Mouse (Mus musculus) embryonic facial prominence, embryonic 12.5 days (tissue): ENCODE results near the gene Pias3. TPM values are rescaled to one million over a fixed set of nuclear protein-coding genes. Genes with fewer than 3 reads are reported as not detected.
"Not testable (repeated sequence)": the region's sequence is repeated elsewhere in the genome, so short reads cannot be mapped to it uniquely, and the experiment has no call there.

Source experiments
- ATAC-seq: fragments of 200-750 bp; cut with Nextera tagmentation; 2 replicates; pipeline ENCODE4 v1.8.0; 2017; ENCODE audit not compliant: insufficient number of reproducible peaks, insufficient read depth, low FRiP score, low TSS enrichment
- H3K27ac ChIP-seq: fragments of 300-500 bp; sonication (generic); 2 replicates; pipeline ENCODE4 v1.5.1; 2016; ENCODE audit warnings: mild to moderate bottlenecking
- H3K27me3 ChIP-seq: fragments of 300-500 bp; sonication (generic); 2 replicates; pipeline ENCODE4 v1.6.1; 2016; ENCODE audit warnings: mild to moderate bottlenecking, moderate library complexity
- H3K36me3 ChIP-seq: fragments of 300-500 bp; sonication (generic); 2 replicates; pipeline ENCODE4 v1.6.1; 2016; ENCODE audit warnings: mild to moderate bottlenecking
- H3K4me1 ChIP-seq: fragments of 300-500 bp; sonication (generic); 2 replicates; pipeline ENCODE4 v1.6.1; 2016
- H3K4me2 ChIP-seq: fragments of 300-500 bp; sonication (generic); replicated peaks from 2 replicates; pipeline ENCODE4 v1.6.1; 2016; ENCODE audit warnings: mild to moderate bottlenecking, moderate library complexity
- H3K4me3 ChIP-seq: fragments of 300-500 bp; sonication (generic); 2 replicates; pipeline ENCODE4 v1.5.1; 2016; ENCODE audit warnings: mild to moderate bottlenecking
- H3K9ac ChIP-seq: fragments of 300-500 bp; sonication (generic); 2 replicates; pipeline ENCODE4 v1.6.1; 2016; ENCODE audit warnings: mild to moderate bottlenecking, moderate library complexity
- H3K9me3 ChIP-seq: fragments of 300-500 bp; sonication (generic); 2 replicates; pipeline ENCODE4 v1.6.1; 2016; ENCODE audit warnings: mild to moderate bottlenecking, moderate library complexity
- WGBS: fragments of 180-500 bp; shearing (Covaris S2); methylation state at CpG from one replicate; pipeline ENCODE4 v1.1.7; 2016; 5-methylcytosine and 5-hydroxymethylcytosine counted together
- polyA plus RNA-seq: library from polyadenylated mRNA; unstranded; fragments of >200 nt; fragmentation: Nextera tagmentation; extraction: Ambion mirVana; gene quantifications from 2 replicates; pipeline ENCODE4 v1.2.1, GENCODE M21; 2016

The Pias3 gene
- polyA plus RNA-seq, 1 experiment from 2014 or later = 77.5 TPM

- no peak for ATAC-seq
- no peaks in the 10 kb centered on the region for H3K9me3 ChIP-seq
- H3K4me3 ChIP-seq = no peak overlapping the region
- H3K4me1 ChIP-seq = peaks cover 20% of the 10 kb centered on the region
- no peaks in the 10 kb centered on the region for H3K27me3 ChIP-seq
- no peak overlapping the region for H3K27ac ChIP-seq
- H3K9ac ChIP-seq = no peak overlapping the region
- no peaks in the 10 kb centered on the region for H3K36me3 ChIP-seq
- no peak overlapping the region for H3K4me2 ChIP-seq
- WGBS = 75% methylated on average over 5 of the region's 5 CpGs
Observed at GRCm38 (mm10) chr3:96730785-96731184, 34.6 kb downstream of the Pias3 start.

DNA sequence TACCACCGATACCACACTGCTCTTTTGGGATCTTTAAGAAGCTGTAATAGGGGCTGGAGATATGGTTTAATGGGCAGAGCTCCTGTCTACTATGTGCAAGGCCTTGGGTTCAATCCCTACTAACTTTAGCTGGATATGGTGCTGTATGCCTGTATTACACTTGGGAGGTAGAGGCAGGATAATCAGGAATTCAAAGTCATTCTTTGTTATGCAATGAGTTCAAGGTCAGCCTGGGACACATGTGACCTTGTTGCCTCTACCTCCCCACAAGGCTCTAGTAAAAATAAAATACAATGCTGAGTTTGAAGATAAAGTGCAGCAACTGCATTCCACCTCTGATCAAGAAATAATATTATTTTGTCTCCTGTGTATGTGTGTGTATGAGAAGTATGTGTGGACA is 37.8 kb downstream of the Pias3 start:
- Histone ChIP-seq H3K4me2 (no peak overlapping the region), H3K36me3 (no peaks in the 10 kb centered on the region), H3K27ac (no peak overlapping the region), H3K4me3 (no peak overlapping the region), H3K4me1 (peaks cover 12% of the 10 kb centered on the region), H3K27me3 (no peaks in the 10 kb centered on the region), H3K9me3 (no peaks in the 10 kb centered on the region), H3K9ac (no peak overlapping the region)
- no peak for ATAC-seq
- WGBS = 92% methylated on average over 1 of the region's 1 CpGs

- H3K27ac ChIP-seq = no peak overlapping the region
- H3K4me1 ChIP-seq = peaks cover 5% of the 10 kb centered on the region; the same call in 1 of the 2 replicates
- 80% methylated on average over 2 of the region's 2 CpGs for WGBS
- H3K27me3 ChIP-seq = no peaks in the 10 kb centered on the region
- H3K4me3 ChIP-seq = no peak overlapping the region
- H3K9me3 ChIP-seq = no peaks in the 10 kb centered on the region
- ATAC-seq = no peak
- no peak overlapping the region for H3K9ac ChIP-seq
- H3K36me3 ChIP-seq = no peaks in the 10 kb centered on the region
- no peak overlapping the region for H3K4me2 ChIP-seq
Observed at GRCm38 (mm10) chr3:96735200-96735599, 39.0 kb downstream of the Pias3 start.

DNA sequence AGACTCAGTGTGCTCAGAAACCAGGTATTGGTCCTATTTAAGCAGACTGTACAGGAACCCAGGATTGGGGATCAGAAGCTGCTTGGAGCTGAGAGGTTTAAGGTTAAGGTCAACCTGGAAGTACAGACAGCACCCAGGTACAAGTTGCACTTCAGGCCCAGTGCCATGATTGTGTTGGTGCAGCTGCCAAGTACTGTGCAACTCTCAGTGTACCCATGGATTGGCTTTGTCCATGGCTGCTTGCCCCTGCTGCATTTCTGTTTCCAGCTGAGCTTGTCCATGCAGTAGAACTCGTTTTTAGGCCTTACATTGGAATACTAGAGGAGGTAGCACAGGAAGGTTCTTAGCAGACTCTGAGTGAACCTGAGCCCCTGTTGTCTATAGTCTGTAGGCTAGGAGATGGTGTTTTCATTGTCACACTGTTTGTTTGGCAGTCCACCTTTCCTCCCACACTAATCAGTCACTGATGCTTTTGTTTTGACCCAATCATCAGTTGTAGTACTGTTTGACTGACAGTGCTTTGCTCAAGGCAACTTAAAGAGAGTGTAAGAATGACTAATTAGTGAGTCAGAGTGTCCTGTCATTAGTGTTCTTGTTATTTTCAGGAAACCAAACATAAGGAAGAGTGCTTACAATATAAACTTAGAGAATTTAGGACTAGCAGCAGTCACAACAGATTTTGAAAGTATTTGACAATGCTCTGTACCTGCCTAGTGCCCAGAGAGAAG is 41.0 kb downstream of the Pias3 start:
- Histone ChIP-seq H3K9ac (no peak overlapping the region), H3K36me3 (no peaks in the 10 kb centered on the region)
- 61% methylated on average over 1 of the region's 1 CpGs for WGBS

DNA sequence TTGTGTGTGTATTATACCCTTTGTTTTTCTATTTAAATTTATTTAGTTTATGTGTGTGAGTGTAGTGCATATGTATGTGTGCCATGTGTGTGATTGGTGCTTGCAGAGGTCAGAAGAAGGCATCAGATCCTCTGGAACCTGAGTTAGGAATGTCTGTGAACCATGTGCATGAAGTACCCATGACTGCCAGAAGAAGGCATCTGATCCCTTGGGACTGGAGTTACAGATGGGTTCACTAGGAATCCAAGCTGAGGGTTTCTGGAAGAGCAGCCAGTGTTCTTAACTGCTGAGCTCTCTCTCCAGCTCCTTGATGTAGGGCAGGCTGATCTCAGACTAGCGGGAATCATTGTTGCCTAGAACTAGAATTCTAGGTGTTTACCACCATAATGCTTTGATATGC is 41.8 kb downstream of the Pias3 start:
- Histone ChIP-seq H3K36me3 (no peaks in the 10 kb centered on the region), H3K27ac (no peak overlapping the region), H3K27me3 (no peaks in the 10 kb centered on the region), H3K9me3 (no peaks in the 10 kb centered on the region), H3K9ac (no peak overlapping the region), H3K4me3 (no peak overlapping the region), H3K4me1 (peaks cover 5% of the 10 kb centered on the region; the same call in 1 of the 2 replicates), H3K4me2 (no peak overlapping the region)
- ATAC-seq = no peak
- 86% methylated on average over 1 of the region's 1 CpGs for WGBS

More for the DNA sequence above, 41.0 kb downstream of the Pias3 start:
- H3K4me3 ChIP-seq = no peak overlapping the region
- H3K4me1 ChIP-seq = peaks cover 5% of the 10 kb centered on the region; the same call in 1 of the 2 replicates
- no peak overlapping the region for H3K4me2 ChIP-seq
- no peak overlapping the region for H3K27ac ChIP-seq
- H3K9me3 ChIP-seq = no peaks in the 10 kb centered on the region
- no peak for ATAC-seq
- no peaks in the 10 kb centered on the region for H3K27me3 ChIP-seq

GRCm38 (mm10) chr3:96740279-96740678 is 44.1 kb downstream of the Pias3 start:
- not testable (repeated sequence) for H3K4me1 ChIP-seq, H3K9me3 ChIP-seq, H3K4me3 ChIP-seq, H3K36me3 ChIP-seq, H3K4me2 ChIP-seq, ATAC-seq, H3K27ac ChIP-seq, H3K9ac ChIP-seq, H3K27me3 ChIP-seq

- ATAC-seq = no peak
- no peak overlapping the region for H3K4me2 ChIP-seq
- H3K4me1 ChIP-seq = no peaks in the 10 kb centered on the region
- 91% methylated on average over 3 of the region's 3 CpGs for WGBS
- no peaks in the 10 kb centered on the region for H3K9me3 ChIP-seq
- no peaks in the 10 kb centered on the region for H3K36me3 ChIP-seq
- no peaks in the 10 kb centered on the region for H3K27me3 ChIP-seq
- no peak overlapping the region for H3K9ac ChIP-seq
- no peak overlapping the region for H3K27ac ChIP-seq
- no peak overlapping the region for H3K4me3 ChIP-seq
Observed at GRCm38 (mm10) chr3:96744348-96744747, 48.2 kb downstream of the Pias3 start.

- H3K27ac ChIP-seq = no peak overlapping the region
- no peak overlapping the region for H3K4me3 ChIP-seq
- H3K4me2 ChIP-seq = no peak overlapping the region
- no peak overlapping the region for H3K9ac ChIP-seq
- 30% methylated on average over 1 of the region's 1 CpGs for WGBS
- no peaks in the 10 kb centered on the region for H3K27me3 ChIP-seq
- H3K36me3 ChIP-seq = no peaks in the 10 kb centered on the region
- H3K9me3 ChIP-seq = no peaks in the 10 kb centered on the region
- H3K4me1 ChIP-seq = no peaks in the 10 kb centered on the region
- ATAC-seq = no peak
Observed at GRCm38 (mm10) chr3:96746829-96747228, 50.6 kb downstream of the Pias3 start.

Other genes starting within 250 kb of the Pias3 start
- gene BC107364, start 244.1 kb upstream of the Pias3 start, polyA plus RNA-seq = 0.26 TPM in 1 of 2 replicates, not detected in the other
- gene Hfe2, start 171.2 kb upstream of the Pias3 start, polyA plus RNA-seq = 3.2 and 4.0 TPM in 2 replicates
- 75.8 and 80.8 TPM in 2 replicates for gene Txnip, start 138.4 kb upstream of the Pias3 start, polyA plus RNA-seq
- gene Gm16253, start 119.4 kb upstream of the Pias3 start, polyA plus RNA-seq = 2.1 and 2.4 TPM in 2 replicates
- gene Polr3gl, start 102.2 kb upstream of the Pias3 start, polyA plus RNA-seq = 49.8 and 52.1 TPM in 2 replicates
- 2.1 and 2.3 TPM in 2 replicates for gene Ankrd34a, start 99.7 kb upstream of the Pias3 start, polyA plus RNA-seq
- gene Lix1l, start 95.2 kb upstream of the Pias3 start, polyA plus RNA-seq = 6.8 and 8.1 TPM in 2 replicates
- gene Rbm8a, start 66.5 kb upstream of the Pias3 start, polyA plus RNA-seq = 167 and 172 TPM in 2 replicates
- gene Pex11b, start 61.0 kb upstream of the Pias3 start, polyA plus RNA-seq = 54.6 and 55.0 TPM in 2 replicates
- gene Gm42957, start 60.9 kb upstream of the Pias3 start, polyA plus RNA-seq = 0.10 and 0.13 TPM in 2 replicates
- 0.81 and 0.95 TPM in 2 replicates for gene Itga10, start 50.8 kb upstream of the Pias3 start, polyA plus RNA-seq
- gene Ankrd35, start 26.3 kb upstream of the Pias3 start, polyA plus RNA-seq = 0.92 and 1.1 TPM in 2 replicates
- 13.7 and 14.7 TPM in 2 replicates for gene Nudt17, start 12.2 kb downstream of the Pias3 start, polyA plus RNA-seq
- 35.5 and 36.6 TPM in 2 replicates for gene Polr3c, start 31.2 kb downstream of the Pias3 start, polyA plus RNA-seq
- 64.5 and 70.3 TPM in 2 replicates for gene Rnf115, start 31.3 kb downstream of the Pias3 start, polyA plus RNA-seq
- not detected in 2 replicates for gene Pdzk1, start 132.9 kb downstream of the Pias3 start, polyA plus RNA-seq
- 0.10 and 0.18 TPM in 2 replicates for gene Cd160, start 133.0 kb downstream of the Pias3 start, polyA plus RNA-seq
- 14.3 and 20.6 TPM in 2 replicates for gene Gja5, start 208.3 kb downstream of the Pias3 start, polyA plus RNA-seq
- gene Gpr89, start 209.0 kb downstream of the Pias3 start, polyA plus RNA-seq = 40.8 and 43.1 TPM in 2 replicates
- 0.65 and 2.4 TPM in 2 replicates for gene Gja8, start 229.6 kb downstream of the Pias3 start, polyA plus RNA-seq